Comparison of ENCODE assay signal across 7 mouse cellular contexts in genomic region chr15:85151433-85151918, GRCm38 (mm10). TPM values are rescaled to one million over a fixed set of nuclear protein-coding genes. Genes with fewer than 3 reads are reported as not detected.
DNase-seq lines count a peak whose midpoint lies in the region; ATAC-seq and TF ChIP-seq lines count a peak whose summit lies in the region.

No protein-coding gene starts in this region.

- H3K9me3 ChIP-seq in intestine, embryonic 14.5 days (ENCODE audit: control insufficient read depth, low read length): no peaks in the 10 kb centered on the region
- no peaks in the 10 kb centered on the region for H3K9me3 ChIP-seq in midbrain, embryonic 10.5 days (replicated peaks)

- 27% methylated on average over 13 of the region's 13 CpGs for WGBS in intestine, embryonic 14.5 days
- 30% methylated on average over 13 of the region's 13 CpGs for WGBS in midbrain, embryonic 10.5 days
- 23% methylated on average over 13 of the region's 13 CpGs for WGBS in small intestine, adult 2 months

- intact Hi-C loops in left cerebral cortex, postnatal 14 days (cut with DNase I): loop anchor here (1.0 to 10.0 kb wide), 3 partner anchors 80 to 433 kb away; partner anchors contain the start of gene Wnt7b

- TF ChIP-seq POLR2A in small intestine, adult 2 months (IDR thresholded peaks at IDR 0.05; ENCODE audit: low read depth, low read length): no peak

- TF ChIP-seq CTCF in small intestine, adult 2 months (IDR thresholded peaks at IDR 0.05; ENCODE audit: extremely low read depth, insufficient read length, insufficient replicate concordance, low read depth, low read length): peak; percentile 97

- no peaks in the 10 kb centered on the region for H3K4me1 ChIP-seq in intestine, embryonic 14.5 days (replicated peaks; ENCODE audit: control insufficient read depth, insufficient read depth, low read length)
- H3K4me1 ChIP-seq in midbrain, embryonic 10.5 days: peaks cover 11% of the 10 kb centered on the region; the same call in 1 of the 2 replicates
- 0 out of 2 replicates have a peak, but pooled peaks cover 2% of the 10 kb centered on the region for H3K4me1 ChIP-seq in small intestine, adult 2 months (ENCODE audit: control insufficient read depth, insufficient read depth, insufficient read length, low read length)

- no peak overlapping the region for H3K4me3 ChIP-seq in intestine, embryonic 14.5 days (ENCODE audit: low read depth, low read length)
- no peak overlapping the region for H3K4me3 ChIP-seq in midbrain, embryonic 10.5 days
- no peak overlapping the region for H3K4me3 ChIP-seq in small intestine, adult 2 months (ENCODE audit: low read depth, low read length)

- H3K36me3 ChIP-seq in intestine, embryonic 14.5 days (ENCODE audit: control insufficient read depth, insufficient read depth, low read length): no peaks in the 10 kb centered on the region
- H3K36me3 ChIP-seq in midbrain, embryonic 10.5 days: no peaks in the 10 kb centered on the region
- no peaks in the 10 kb centered on the region for H3K36me3 ChIP-seq in small intestine, adult 2 months (ENCODE audit: control insufficient read depth, insufficient read depth, low read length)

- no peak overlapping the region for H3K4me2 ChIP-seq in intestine, embryonic 14.5 days (ENCODE audit: low read length)

- H3K27me3 ChIP-seq in intestine, embryonic 14.5 days (replicated peaks; ENCODE audit: control insufficient read depth, insufficient read depth, low read length): no peaks in the 10 kb centered on the region
- peaks cover 8% of the 10 kb centered on the region; the same call in 1 of the 2 replicates for H3K27me3 ChIP-seq in midbrain, embryonic 10.5 days (ENCODE audit: low read depth, poor library complexity, severe bottlenecking)
- no peaks in the 10 kb centered on the region for H3K27me3 ChIP-seq in small intestine, adult 2 months (ENCODE audit: control insufficient read depth, insufficient read depth, low read length)

- ATAC-seq in intestine, embryonic 14.5 days (replicated peaks; ENCODE audit: low FRiP score, low TSS enrichment, low read depth): peak; percentile 54

- no peak overlapping the region for H3K9ac ChIP-seq in intestine, embryonic 14.5 days (ENCODE audit: low read length)

- no peak overlapping the region for H3K27ac ChIP-seq in intestine, embryonic 14.5 days (ENCODE audit: low read depth)
- H3K27ac ChIP-seq in midbrain, embryonic 10.5 days (replicated peaks): no peak overlapping the region
- H3K27ac ChIP-seq in small intestine, adult 2 months (ENCODE audit: insufficient read depth, low read depth, low read length): no peak overlapping the region

- peak; percentile 68 to 72 for DNase-seq in adrenal gland, adult 18-20 months (ENCODE audit: low spot score in 2 of 2)
- DNase-seq in cerebellum, postnatal 4 days (ENCODE audit: low spot score in 2 of 2): peak; percentile 71 to 86
- DNase-seq in gastrocnemius, postnatal 10 days: peak; percentile 80
- peak; percentile 90 for DNase-seq in intestine, embryonic 14.5 days (ENCODE audit: low spot score)
- DNase-seq in left cerebral cortex, postnatal 14 days (ENCODE audit: low spot score in 2 of 2): peak; percentile 65 to 85
- peak; percentile 81 for DNase-seq in midbrain, embryonic 10.5 days (ENCODE audit: low spot score)

RNA-seq across cellular contexts. Expression of gene Ribc2, which starts 19.6 kb away (rescaled TPM):
- total RNA-seq in adrenal gland, adult 18-20 months (2021): not detected
- not detected for total RNA-seq in gastrocnemius, postnatal 10 days (2021)
- polyA plus RNA-seq in intestine, embryonic 14.5 days (2014; fragmentation: Nextera tagmentation; extraction: Ambion mirVana): 0.20 and 0.40 TPM in 2 replicates
- total RNA-seq in left cerebral cortex, postnatal 14 days (2021): under 1 TPM in 1 of 2 experiments, not detected in 1; 0.23 TPM
- 0.41 and 0.57 TPM in 2 replicates for polyA plus RNA-seq in midbrain, embryonic 10.5 days (2016; fragmentation: Nextera tagmentation; extraction: Ambion mirVana)
- not detected in 2 replicates for polyA plus RNA-seq in small intestine, adult 2 months (2012; rRNA removed)

RNA-seq across cellular contexts. Expression of gene Smc1b, which starts 19.7 kb away (rescaled TPM):
- total RNA-seq in adrenal gland, adult 18-20 months (2021): not detected
- total RNA-seq in gastrocnemius, postnatal 10 days (2021): under 1 TPM in 1 of 2 experiments, not detected in 1; 0.34 TPM
- 0.22 and 0.23 TPM in 2 replicates for polyA plus RNA-seq in intestine, embryonic 14.5 days (2014; fragmentation: Nextera tagmentation; extraction: Ambion mirVana)
- total RNA-seq in left cerebral cortex, postnatal 14 days (2021): under 1 TPM in 1 of 2 experiments, not detected in 1; 0.87 TPM
- 0.11 and 0.12 TPM in 2 replicates for polyA plus RNA-seq in midbrain, embryonic 10.5 days (2016; fragmentation: Nextera tagmentation; extraction: Ambion mirVana)
- polyA plus RNA-seq in small intestine, adult 2 months (2012; rRNA removed): not detected in 2 replicates

RNA-seq across cellular contexts. Expression of gene Fbln1, which starts 54.3 kb away (rescaled TPM):
- 10 to 100 TPM; 29.0 to 32.9 TPM for total RNA-seq in adrenal gland, adult 18-20 months (2021)
- total RNA-seq in gastrocnemius, postnatal 10 days (2021): 10 to 100 TPM; 18.7 to 23.4 TPM
- 236 and 255 TPM in 2 replicates for polyA plus RNA-seq in intestine, embryonic 14.5 days (2014; fragmentation: Nextera tagmentation; extraction: Ambion mirVana)
- 10 to 100 TPM in 1 of 2 experiments, 1 to 10 TPM in 1; 10.0 to 11.1 TPM for total RNA-seq in left cerebral cortex, postnatal 14 days (2021)
- 162 and 179 TPM in 2 replicates for polyA plus RNA-seq in midbrain, embryonic 10.5 days (2016; fragmentation: Nextera tagmentation; extraction: Ambion mirVana)
- 139 and 456 TPM in 2 replicates for polyA plus RNA-seq in small intestine, adult 2 months (2012; rRNA removed)
